Mouse (Mus musculus) stomach, postnatal 0 days (tissue): ENCODE data around the gene Mob4.

Experiments
- CTCF ChIP-seq: IDR thresholded peaks from 2 replicates; pipeline ENCODE4 v1.5.1; 2016; ENCODE audit warnings: antibody characterized with exemption, low read depth, mild to moderate bottlenecking, moderate library complexity
- EP300 ChIP-seq: optimal IDR thresholded peaks from 2 replicates; pipeline ENCODE3; 2016; ENCODE audit warnings: antibody characterized with exemption

DNA sequence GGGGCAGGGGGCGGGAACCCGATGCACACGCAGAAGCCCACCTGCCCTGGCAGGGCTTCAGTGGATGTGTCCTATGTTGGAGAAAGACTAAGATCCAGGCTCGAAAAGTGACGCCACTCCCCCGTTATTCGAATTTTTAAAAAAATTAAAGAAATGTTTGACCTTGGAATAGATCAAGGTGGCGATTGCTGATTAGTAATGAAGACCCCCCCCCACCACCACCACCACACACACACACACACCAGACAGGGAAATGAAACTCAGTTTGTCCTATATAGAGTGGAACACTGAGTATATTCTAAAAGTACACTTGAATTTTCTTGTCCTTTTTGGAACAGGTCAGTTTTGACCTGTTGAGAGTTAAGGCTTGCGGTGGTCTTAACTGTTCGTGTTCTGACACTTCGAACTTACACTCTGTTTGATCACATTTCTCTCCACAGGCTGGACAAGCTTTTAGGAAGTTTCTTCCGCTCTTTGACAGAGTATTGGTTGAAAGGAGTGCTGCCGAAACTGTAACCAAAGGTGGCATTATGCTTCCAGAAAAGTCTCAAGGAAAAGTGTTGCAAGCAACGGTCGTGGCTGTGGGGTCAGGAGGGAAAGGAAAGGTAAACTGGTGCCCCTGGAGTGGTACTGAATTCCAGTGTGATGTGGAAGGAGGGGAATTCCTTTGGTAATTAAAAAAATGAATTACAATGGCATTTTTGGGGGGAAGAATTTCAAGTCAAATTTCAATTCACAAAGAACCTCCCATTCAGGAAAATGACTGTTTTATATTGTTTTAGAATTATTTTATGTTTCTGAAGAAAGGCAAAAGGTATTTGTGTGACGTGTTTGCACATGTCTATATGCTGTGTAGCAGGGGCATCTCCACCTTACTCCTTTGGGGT is 42.2 kb upstream of the Mob4 start:
- no peak for TF ChIP-seq CTCF
- no peak for TF ChIP-seq EP300
